Mouse (Mus musculus) intestine, postnatal 0 days (tissue): ENCODE data around the gene Nos3. TPM values are rescaled to one million over a fixed set of nuclear protein-coding genes. Genes with fewer than 3 reads are reported as not detected.
A peak's percentile ranks its signal among the peaks of the same experiment; 100 is the strongest.

Experiments used
- ATAC-seq: fragments of 200-750 bp; cut with Nextera tagmentation; 2 replicates; pipeline ENCODE4 v1.8.0; 2017; ENCODE audit warnings: mild to moderate bottlenecking, moderate TSS enrichment, moderate library complexity
- H3K27ac ChIP-seq: fragments of 300-500 bp; sonication (generic); 2 replicates; pipeline ENCODE4 v1.5.1; 2014; ENCODE audit warnings: mild to moderate bottlenecking, low read depth, low read length, moderate library complexity
- H3K27me3 ChIP-seq: fragments of 300-500 bp; sonication (generic); replicated peaks from 2 replicates; pipeline ENCODE4 v1.6.1; 2014; ENCODE audit warnings: low read length, mixed read lengths; ENCODE audit not compliant: control insufficient read depth, insufficient read depth
- H3K36me3 ChIP-seq: fragments of 300-500 bp; sonication (generic); 2 replicates; pipeline ENCODE4 v1.6.1; 2014; ENCODE audit warnings: mild to moderate bottlenecking, moderate library complexity; ENCODE audit not compliant: control insufficient read depth, insufficient read depth
- H3K4me1 ChIP-seq: fragments of 300-500 bp; sonication (generic); replicated peaks from 2 replicates; pipeline ENCODE4 v1.6.1; 2014; ENCODE audit warnings: antibody characterized with exemption, low read length, mixed read lengths; ENCODE audit not compliant: control insufficient read depth, insufficient read depth
- H3K4me2 ChIP-seq: fragments of 300-500 bp; sonication (generic); replicated peaks from 2 replicates; pipeline ENCODE4 v1.6.1; 2014; ENCODE audit warnings: low read depth, mild to moderate bottlenecking, moderate library complexity
- H3K4me3 ChIP-seq: fragments of 300-500 bp; sonication (generic); 2 replicates; pipeline ENCODE4 v1.5.1; 2014; ENCODE audit warnings: low read depth, low read length
- H3K9ac ChIP-seq: fragments of 300-500 bp; sonication (generic); 2 replicates; pipeline ENCODE4 v1.6.1; 2014; ENCODE audit warnings: mild to moderate bottlenecking, low read depth, low read length
- H3K9me3 ChIP-seq: fragments of 300-500 bp; sonication (generic); 2 replicates; pipeline ENCODE4 v1.6.1; 2016; ENCODE audit warnings: mixed run types; ENCODE audit not compliant: control insufficient read depth
- CTCF ChIP-seq: sonication (generic); IDR thresholded peaks from 2 replicates; pipeline ENCODE4 v1.5.1; 2016; ENCODE audit warnings: low read depth, mild to moderate bottlenecking, control low read depth, antibody characterized with exemption, moderate library complexity
- WGBS: fragments of 180-500 bp; shearing (Covaris S2); extraction: QIAGEN DNeasy Blood & Tissue Kit; methylation state at CpG from one replicate; pipeline ENCODE4 v1.1.7; 2014; 5-methylcytosine and 5-hydroxymethylcytosine counted together
- polyA plus RNA-seq: library from polyadenylated mRNA; unstranded; fragments of >200 nt; fragmentation: Nextera tagmentation; extraction: Ambion mirVana; gene quantifications from 2 replicates; pipeline ENCODE4 v1.2.1, GENCODE M21; 2015

The Nos3 gene
- polyA plus RNA-seq, 1 experiment from 2014 or later, result 3.5 TPM

DNA sequence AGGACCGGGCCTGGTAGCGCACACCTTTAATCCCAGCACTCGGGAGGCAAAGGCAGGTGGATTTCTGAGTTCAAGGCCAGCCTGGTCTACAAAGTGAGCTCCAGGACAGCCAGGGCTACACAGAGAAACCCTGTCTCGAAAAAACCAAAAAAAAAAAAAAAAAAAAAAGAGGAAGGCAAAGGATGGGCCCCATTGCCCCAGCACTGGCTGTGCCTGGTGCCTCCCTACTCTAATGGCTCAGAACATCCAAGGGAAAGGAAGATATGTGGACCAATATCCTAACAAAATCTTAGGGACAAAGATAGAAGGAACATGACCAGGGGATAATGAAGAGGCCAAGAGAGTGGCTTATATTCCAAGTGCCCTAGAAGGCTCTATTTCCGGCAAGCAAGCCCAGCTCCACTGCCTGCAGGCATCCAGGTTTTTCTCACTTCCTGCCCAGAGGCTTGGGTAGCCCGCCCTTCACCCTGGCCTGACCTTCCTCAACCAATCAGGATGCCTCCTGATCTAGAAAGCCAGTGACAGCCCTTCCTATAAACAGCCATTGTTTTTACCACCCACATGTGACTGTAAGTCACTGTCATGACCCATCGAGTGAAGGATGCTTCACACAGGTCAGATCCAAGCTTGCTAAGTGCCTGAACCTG, 24.5 kb downstream of the Nos3 start:
- 68% methylated on average over 6 of the region's 7 CpGs for WGBS
- peaks cover 14% of the 10 kb centered on the region for H3K4me1 ChIP-seq
- 0 out of 2 replicates have a peak, but pooled peaks have one; percentile 13 for ATAC-seq
- no peak overlapping the region for H3K27ac ChIP-seq
- no peak overlapping the region for H3K9ac ChIP-seq
- no peaks in the 10 kb centered on the region for H3K9me3 ChIP-seq
- no peaks in the 10 kb centered on the region for H3K36me3 ChIP-seq
- no peak for TF ChIP-seq CTCF
- H3K4me3 ChIP-seq, result no peak overlapping the region
- no peak overlapping the region for H3K4me2 ChIP-seq
- 0 out of 2 replicates have a peak, but pooled peaks cover 5% of the 10 kb centered on the region for H3K27me3 ChIP-seq

DNA sequence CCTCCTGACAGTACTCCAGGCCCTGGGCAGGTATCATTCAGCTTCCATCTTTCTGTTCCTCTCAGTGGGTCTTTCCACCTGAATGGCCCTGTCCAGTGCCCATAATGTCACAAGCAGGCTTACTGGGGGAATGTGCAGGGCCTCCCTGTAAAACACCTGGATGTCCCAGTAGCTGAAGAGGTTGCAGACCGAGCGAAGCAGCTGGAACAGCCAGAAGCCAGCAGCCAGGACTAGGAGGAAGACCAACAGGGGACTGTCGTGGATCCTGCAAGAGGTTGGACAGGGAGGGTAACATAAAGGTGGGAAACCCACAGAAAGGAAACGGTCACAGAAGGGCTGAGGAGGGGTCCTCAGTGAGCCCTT, 25.0 kb downstream of the Nos3 start:
- H3K9ac ChIP-seq, result no peak overlapping the region
- 83% methylated on average over 4 of the region's 4 CpGs for WGBS

DNA sequence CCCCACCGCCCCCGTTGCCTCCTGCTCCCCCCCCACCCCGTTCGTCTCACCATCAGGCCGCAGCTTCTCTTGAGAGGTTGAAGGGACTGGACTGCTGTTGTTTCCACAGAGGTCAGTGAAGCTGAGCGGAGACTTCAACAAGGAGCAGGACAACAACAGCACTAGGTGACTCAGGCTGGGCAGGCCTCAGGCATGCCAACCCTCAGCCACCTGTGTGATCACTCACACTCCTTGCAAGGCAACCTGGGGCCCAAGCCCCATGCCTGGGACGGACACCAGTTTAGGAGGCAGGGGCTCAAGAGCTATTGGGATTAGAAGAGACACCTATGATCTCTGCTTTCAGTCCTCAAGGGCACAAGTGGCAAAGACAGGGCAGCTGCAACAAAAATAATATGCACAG, 27.3 kb downstream of the Nos3 start, which contains the start of gene Atg9b:
Atg9b (minus strand) TSS at position 280 of the 400 bp plus-strand sequence.
- no peak for ATAC-seq
- Histone ChIP-seq H3K9me3 (no peaks in the 10 kb centered on the region), H3K4me1 (peaks cover 14% of the 10 kb centered on the region), H3K36me3 (no peaks in the 10 kb centered on the region), H3K4me3 (no peak within 1 kb of the TSS), H3K4me2 (no peak within 1 kb of the TSS), H3K9ac (no peak within 1 kb of the TSS), H3K27me3 (0 out of 2 replicates have a peak, but pooled peaks cover 5% of the 10 kb centered on the region), H3K27ac (peak within 1 kb of the TSS; percentile 23)
- 84% methylated on average over 7 of the region's 7 CpGs for WGBS
- TF ChIP-seq CTCF, result no peak

More for the DNA sequence above, 25.0 kb downstream of the Nos3 start:
- no peak for TF ChIP-seq CTCF
- no peak for ATAC-seq
- no peak overlapping the region for H3K27ac ChIP-seq
- no peaks in the 10 kb centered on the region for H3K9me3 ChIP-seq
- H3K36me3 ChIP-seq, result no peaks in the 10 kb centered on the region
- 0 out of 2 replicates have a peak, but pooled peaks cover 5% of the 10 kb centered on the region for H3K27me3 ChIP-seq
- no peak overlapping the region for H3K4me3 ChIP-seq
- H3K4me2 ChIP-seq, result no peak overlapping the region
- H3K4me1 ChIP-seq, result peaks cover 14% of the 10 kb centered on the region

DNA sequence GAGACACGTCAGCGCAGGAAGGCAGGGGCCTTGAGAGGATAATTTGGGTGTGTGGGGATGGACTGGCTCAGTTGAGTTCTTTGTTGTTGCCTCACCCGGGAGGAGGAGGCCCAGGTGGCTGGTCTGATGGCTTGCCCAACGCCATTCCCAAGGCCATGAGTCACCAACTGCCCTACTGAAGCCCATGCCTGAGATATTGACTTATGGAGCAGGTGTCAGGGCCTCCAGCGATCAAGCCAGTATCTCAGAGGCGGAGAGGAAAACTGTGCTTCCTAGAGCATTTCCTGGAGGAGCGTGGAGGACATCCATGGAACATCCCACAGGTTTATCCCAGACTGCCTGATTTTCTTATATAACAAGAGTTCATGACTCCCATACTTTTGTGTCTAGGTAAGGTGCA, 28.1 kb downstream of the Nos3 start:
- ATAC-seq, result peak; percentile 29
- H3K27me3 ChIP-seq, result 0 out of 2 replicates have a peak, but pooled peaks cover 3% of the 10 kb centered on the region
- H3K4me3 ChIP-seq, result no peak overlapping the region
- H3K4me1 ChIP-seq, result peaks cover 8% of the 10 kb centered on the region
- H3K9ac ChIP-seq, result no peak overlapping the region
- 43% methylated on average over 7 of the region's 7 CpGs for WGBS
- no peak overlapping the region for H3K4me2 ChIP-seq
- H3K27ac ChIP-seq, result peak overlapping the region; percentile 23
- H3K36me3 ChIP-seq, result no peaks in the 10 kb centered on the region
- TF ChIP-seq CTCF, result no peak
- no peaks in the 10 kb centered on the region for H3K9me3 ChIP-seq

DNA sequence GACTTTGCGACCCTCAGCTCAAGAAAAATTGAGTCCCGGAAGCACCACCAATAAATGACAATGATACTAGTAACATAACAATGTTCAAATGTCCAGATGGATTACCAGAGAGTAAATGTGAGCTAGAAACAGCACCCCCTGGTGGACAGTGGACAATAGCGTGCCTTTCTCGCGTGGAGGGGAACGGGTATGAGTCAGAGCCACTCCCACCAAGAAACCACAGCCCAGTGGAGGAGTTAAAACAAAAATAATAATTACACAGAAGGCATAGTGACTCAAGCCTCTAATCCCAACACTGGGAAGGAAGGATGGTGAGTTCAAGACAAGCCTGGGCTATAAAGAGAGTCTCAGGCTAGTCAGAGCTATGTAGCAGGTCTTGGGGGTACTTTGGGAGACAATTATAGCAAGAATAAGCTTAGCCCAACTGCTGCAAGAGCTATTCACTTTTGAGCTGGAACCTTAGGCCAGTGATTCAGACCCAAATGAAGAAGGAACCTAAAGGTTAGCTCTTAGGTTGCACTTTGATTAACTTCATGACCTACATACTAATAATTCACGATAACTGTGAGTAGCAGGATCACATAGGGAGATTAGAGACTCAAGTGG, 28.9 kb downstream of the Nos3 start, which contains the start of gene Abcb8:
Abcb8 (plus strand) TSS at position 272 of the 606 bp plus-strand sequence.
- H3K9ac ChIP-seq, result peak within 1 kb of the TSS; percentile 46
- 17% methylated on average over 7 of the region's 7 CpGs for WGBS
- no peak for ATAC-seq

DNA sequence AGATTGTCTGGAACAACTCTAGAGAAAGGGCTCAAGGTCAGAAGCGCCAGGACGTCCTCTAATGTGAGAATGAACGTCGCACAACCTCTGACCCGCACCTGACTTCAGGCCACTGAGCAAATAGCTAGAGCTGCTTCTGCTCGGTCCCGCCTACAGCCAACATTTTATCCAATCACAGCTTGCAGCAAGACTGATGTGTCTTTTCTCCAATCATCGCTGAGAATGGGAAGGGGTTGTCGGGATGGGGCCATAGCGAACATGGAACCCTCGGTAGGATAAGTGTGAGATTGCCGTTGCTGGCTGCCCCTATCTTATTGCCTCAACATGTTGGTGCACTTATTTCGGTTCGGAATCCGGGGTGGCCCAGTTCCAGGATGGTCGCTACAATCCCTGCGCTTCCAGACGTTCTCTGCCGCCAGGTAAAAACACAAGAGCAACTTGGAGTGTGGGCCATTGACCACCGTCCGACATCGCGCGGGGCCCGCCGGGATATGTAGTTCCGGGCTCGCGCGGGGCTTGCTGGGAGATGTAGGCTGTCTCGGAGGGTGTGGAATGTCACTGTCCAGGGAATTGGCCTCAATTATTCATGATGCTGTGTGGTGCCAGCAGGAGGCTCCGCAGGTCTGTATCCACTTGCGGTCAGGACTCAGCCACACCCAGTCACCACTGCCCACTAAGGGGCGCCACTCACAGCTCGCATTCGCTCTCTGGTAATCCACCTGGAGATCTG, 29.7 kb downstream of the Nos3 start:
- Histone ChIP-seq H3K9me3 (no peaks in the 10 kb centered on the region), H3K27ac (peak overlapping the region; percentile 75), H3K4me1 (0 out of 2 replicates have a peak, but pooled peaks cover 2% of the 10 kb centered on the region), H3K27me3 (no peaks in the 10 kb centered on the region), H3K36me3 (no peaks in the 10 kb centered on the region), H3K9ac (peak overlapping the region; percentile 46), H3K4me3 (peak overlapping the region; percentile 63), H3K4me2 (peak overlapping the region; percentile 64)
- WGBS, result under 1% methylated on average over 36 of the region's 36 CpGs
- peak; percentile 89 for TF ChIP-seq CTCF
- peak; percentile 93 for ATAC-seq

More for the DNA sequence above, 28.9 kb downstream of the Nos3 start, which contains the start of gene Abcb8:
- H3K4me2 ChIP-seq, result peak within 1 kb of the TSS; percentile 64
- peak; percentile 92 for TF ChIP-seq CTCF
- H3K36me3 ChIP-seq, result no peaks in the 10 kb centered on the region
- H3K4me1 ChIP-seq, result 0 out of 2 replicates have a peak, but pooled peaks cover 2% of the 10 kb centered on the region
- H3K9me3 ChIP-seq, result no peaks in the 10 kb centered on the region
- peak within 1 kb of the TSS; percentile 63 for H3K4me3 ChIP-seq
- 0 out of 2 replicates have a peak, but pooled peaks cover under 1% of the 10 kb centered on the region for H3K27me3 ChIP-seq
- peak within 1 kb of the TSS; percentile 75 for H3K27ac ChIP-seq
